Mouse (Mus musculus) forebrain, embryonic 14.5 days (tissue): ENCODE data around the gene Pip4k2b. TPM values are rescaled to one million over a fixed set of nuclear protein-coding genes. Genes with fewer than 3 reads are reported as not detected.
A peak's percentile ranks its signal among the peaks of the same experiment; 100 is the strongest.
"Not testable (repeated sequence)": the region's sequence is repeated elsewhere in the genome, so short reads cannot be mapped to it uniquely, and the experiment has no call there.

Experiments
- ATAC-seq: fragments of 200-750 bp; cut with Nextera tagmentation; 2 replicates; pipeline ENCODE4 v1.8.0; 2017; ENCODE audit warnings: mild to moderate bottlenecking, moderate library complexity
- DNase-seq: peaks from one replicate; pipeline ENCODE4 v3.0.0-alpha.2; 2015; ENCODE audit warnings: low spot score
- H3K27ac ChIP-seq: fragments of 300-500 bp; sonication (generic); 2 replicates; pipeline ENCODE4 v1.5.1; 2014; ENCODE audit warnings: low read depth, mild to moderate bottlenecking, control low read depth, low read length, moderate library complexity
- H3K27me3 ChIP-seq: fragments of 300-500 bp; sonication (generic); replicated peaks from 2 replicates; pipeline ENCODE4 v1.6.1; 2014; ENCODE audit warnings: low read length, control low read depth, mixed read lengths; ENCODE audit not compliant: control insufficient read depth, insufficient read depth
- H3K36me3 ChIP-seq: fragments of 300-500 bp; sonication (generic); 2 replicates; pipeline ENCODE4 v1.6.1; 2014; ENCODE audit warnings: low read length, control low read depth; ENCODE audit not compliant: control insufficient read depth, insufficient read depth
- H3K4me1 ChIP-seq: fragments of 300-500 bp; sonication (generic); 2 replicates; pipeline ENCODE4 v1.6.1; 2014; ENCODE audit warnings: antibody characterized with exemption, low read length, control low read depth; ENCODE audit not compliant: control insufficient read depth, insufficient read depth
- H3K4me2 ChIP-seq: fragments of 300-500 bp; sonication (generic); 2 replicates; pipeline ENCODE4 v1.6.1; 2014; ENCODE audit warnings: mild to moderate bottlenecking, control low read depth, low read length
- H3K4me3 ChIP-seq: fragments of 300-500 bp; sonication (generic); 2 replicates; pipeline ENCODE4 v1.5.1; 2014; ENCODE audit warnings: low read depth, low read length, control low read depth
- H3K9ac ChIP-seq: fragments of 300-500 bp; sonication (generic); 2 replicates; pipeline ENCODE4 v1.6.1; 2014; ENCODE audit warnings: mild to moderate bottlenecking, low read length, control low read depth, moderate library complexity
- H3K9me3 ChIP-seq: fragments of 300-500 bp; sonication (generic); replicated peaks from 2 replicates; pipeline ENCODE4 v1.6.1; 2016; ENCODE audit warnings: low read length, control low read depth, mixed read lengths; ENCODE audit not compliant: control insufficient read depth
- WGBS: fragments of 180-500 bp; shearing (Covaris S2); extraction: QIAGEN DNeasy Blood & Tissue Kit; methylation state at CpG from one replicate; pipeline ENCODE4 v1.1.7; 2014; 5-methylcytosine and 5-hydroxymethylcytosine counted together
- polyA plus RNA-seq: library from polyadenylated mRNA; unstranded; fragments of >200 nt; fragmentation: Nextera tagmentation; extraction: Ambion mirVana; gene quantifications from 2 replicates; pipeline ENCODE4 v1.2.1, GENCODE M21; 2014

The Pip4k2b gene
- polyA plus RNA-seq, 1 experiment from 2014 or later: 6.9 TPM

DNA sequence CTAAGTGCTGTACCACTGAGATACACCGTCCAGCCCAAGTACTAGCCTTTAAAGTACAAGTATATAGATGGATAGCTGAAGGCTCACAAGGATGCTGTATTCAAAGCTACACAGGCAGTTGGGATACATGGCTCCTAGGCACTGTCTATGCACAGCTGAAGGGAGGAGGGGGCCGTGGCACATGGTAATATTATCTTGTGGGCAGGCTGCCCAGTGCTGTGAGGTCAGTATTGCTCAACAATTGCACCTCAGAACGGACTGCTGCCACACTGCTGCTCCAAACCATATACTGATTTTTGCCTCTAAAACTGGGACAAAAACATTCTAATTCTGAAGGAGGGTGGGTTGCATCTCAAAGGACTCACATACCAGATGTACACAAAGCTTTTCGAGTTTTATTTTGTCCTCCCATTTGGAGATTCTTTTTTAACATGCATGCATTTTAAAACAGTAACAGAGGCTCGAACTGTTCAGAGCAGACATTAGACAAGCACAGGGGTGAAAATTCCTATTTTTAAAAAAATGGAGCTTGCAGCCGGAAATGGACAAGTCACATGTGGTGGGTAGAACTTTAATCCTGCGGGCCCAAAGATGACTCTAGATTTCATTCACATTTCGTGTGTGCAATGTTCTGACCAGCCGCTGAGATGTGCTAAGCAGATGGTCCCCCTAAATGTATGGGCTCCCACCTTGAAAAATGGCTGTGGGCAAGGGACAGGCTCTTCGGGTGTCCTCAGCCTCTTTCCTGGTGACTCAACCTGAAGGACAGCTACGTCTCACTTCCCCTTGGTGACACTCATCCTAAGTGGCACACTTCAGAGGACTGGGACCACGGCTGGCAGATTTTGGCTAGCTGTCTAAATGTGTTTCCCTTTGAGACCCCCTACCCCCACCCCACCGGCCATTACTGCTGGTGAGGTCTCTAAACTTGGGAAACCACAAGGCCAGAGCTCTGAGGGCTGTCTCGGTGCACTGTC, 29.4 kb downstream of the Pip4k2b start:
- no peaks in the 10 kb centered on the region for H3K4me1 ChIP-seq
- DNase-seq: no peak
- no peak for ATAC-seq
- H3K27me3 ChIP-seq: no peaks in the 10 kb centered on the region
- WGBS: 91% methylated on average over 14 of the region's 14 CpGs
- H3K4me2 ChIP-seq: no peak overlapping the region
- H3K27ac ChIP-seq: no peak overlapping the region
- H3K36me3 ChIP-seq: peaks cover 80% of the 10 kb centered on the region
- no peak overlapping the region for H3K4me3 ChIP-seq
- no peak overlapping the region for H3K9ac ChIP-seq
- H3K9me3 ChIP-seq: no peaks in the 10 kb centered on the region

- H3K4me2 ChIP-seq: no peak overlapping the region
- 98% methylated on average over 3 of the region's 3 CpGs for WGBS
- DNase-seq (no peak), ATAC-seq (no peak)
- no peaks in the 10 kb centered on the region for H3K27me3 ChIP-seq
- H3K9me3 ChIP-seq: no peaks in the 10 kb centered on the region
- H3K27ac ChIP-seq: no peak overlapping the region
- no peak overlapping the region for H3K9ac ChIP-seq
- peaks cover 74% of the 10 kb centered on the region for H3K36me3 ChIP-seq
- no peaks in the 10 kb centered on the region for H3K4me1 ChIP-seq
- H3K4me3 ChIP-seq: no peak overlapping the region
Measured at GRCm38 (mm10) chr11:97714356-97714755, 30.1 kb downstream of the Pip4k2b start.

DNA sequence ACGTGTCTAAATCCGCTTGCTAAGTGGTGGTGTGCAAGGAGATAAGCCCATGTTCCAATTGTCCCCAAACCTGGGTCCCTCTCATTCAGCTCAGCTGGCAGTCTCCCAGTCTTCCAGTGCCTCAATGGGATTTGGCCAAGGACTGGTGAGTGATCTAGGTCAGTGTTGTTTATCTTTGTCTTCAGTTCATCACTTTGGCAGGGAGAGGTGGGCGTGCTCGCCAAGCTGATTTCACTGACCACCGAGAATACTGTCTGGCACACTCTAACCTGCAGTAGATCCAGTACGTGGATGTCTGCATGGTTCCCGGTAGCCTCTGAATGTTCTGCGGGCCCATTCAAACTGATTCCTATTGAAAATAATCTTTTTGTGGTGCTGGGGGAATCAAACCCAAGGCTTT, 30.6 kb downstream of the Pip4k2b start:
- WGBS: 87% methylated on average over 8 of the region's 8 CpGs
- Histone ChIP-seq H3K27ac (no peak overlapping the region), H3K4me2 (no peak overlapping the region), H3K36me3 (peaks cover 74% of the 10 kb centered on the region), H3K9me3 (no peaks in the 10 kb centered on the region), H3K4me1 (no peaks in the 10 kb centered on the region), H3K27me3 (no peaks in the 10 kb centered on the region), H3K9ac (no peak overlapping the region), H3K4me3 (no peak overlapping the region)
- DNase-seq: no peak
- no peak for ATAC-seq

- Histone ChIP-seq H3K4me1 (no peaks in the 10 kb centered on the region), H3K9ac (no peak overlapping the region), H3K4me2 (no peak overlapping the region), H3K27me3 (no peaks in the 10 kb centered on the region), H3K36me3 (peaks cover 74% of the 10 kb centered on the region), H3K9me3 (no peaks in the 10 kb centered on the region), H3K27ac (no peak overlapping the region), H3K4me3 (no peak overlapping the region)
- 91% methylated on average over 15 of the region's 15 CpGs for WGBS
- ATAC-seq: no peak
- DNase-seq: no peak
Measured at GRCm38 (mm10) chr11:97712286-97712685, 32.2 kb downstream of the Pip4k2b start.

DNA sequence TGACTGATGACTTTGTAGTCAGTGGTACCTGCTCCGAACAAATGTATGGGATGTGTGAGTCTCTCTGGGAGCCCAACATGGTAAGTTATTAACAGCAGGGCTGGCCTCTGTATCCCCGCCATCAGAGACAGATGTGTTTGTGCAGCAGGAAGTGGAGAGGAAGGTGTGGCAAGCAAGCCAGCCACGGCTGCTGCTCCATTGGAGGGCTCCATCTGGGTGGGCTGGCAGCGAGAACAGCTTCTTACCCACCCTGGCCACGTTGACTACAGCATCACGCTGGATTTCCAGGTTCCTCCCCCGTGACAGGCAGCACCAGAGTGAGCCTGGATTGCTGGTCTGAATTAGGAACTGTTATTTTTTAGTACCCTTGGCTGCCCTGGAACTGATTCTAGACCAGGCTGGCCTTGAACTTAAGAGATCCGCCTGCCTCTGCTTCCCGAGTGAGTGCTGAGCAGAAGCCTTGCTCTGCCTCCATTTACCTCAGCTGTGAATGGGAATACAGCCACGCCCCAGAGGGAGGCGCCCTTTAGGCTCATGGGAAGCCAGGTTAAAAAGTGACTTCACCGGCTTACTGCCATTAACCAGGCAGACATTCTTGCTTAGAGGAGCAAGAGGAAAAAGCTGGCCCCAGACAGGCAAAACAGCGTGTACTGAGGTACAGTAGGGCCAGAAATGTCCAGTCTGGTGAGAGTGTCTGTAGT, 33.2 kb downstream of the Pip4k2b start:
- Histone ChIP-seq H3K9me3 (no peaks in the 10 kb centered on the region), H3K9ac (no peak overlapping the region), H3K4me3 (no peak overlapping the region), H3K27me3 (no peaks in the 10 kb centered on the region), H3K4me1 (no peaks in the 10 kb centered on the region), H3K36me3 (peaks cover 77% of the 10 kb centered on the region), H3K27ac (no peak overlapping the region), H3K4me2 (no peak overlapping the region)
- DNase-seq: no peak
- WGBS: 86% methylated on average over 13 of the region's 13 CpGs
- no peak for ATAC-seq

DNA sequence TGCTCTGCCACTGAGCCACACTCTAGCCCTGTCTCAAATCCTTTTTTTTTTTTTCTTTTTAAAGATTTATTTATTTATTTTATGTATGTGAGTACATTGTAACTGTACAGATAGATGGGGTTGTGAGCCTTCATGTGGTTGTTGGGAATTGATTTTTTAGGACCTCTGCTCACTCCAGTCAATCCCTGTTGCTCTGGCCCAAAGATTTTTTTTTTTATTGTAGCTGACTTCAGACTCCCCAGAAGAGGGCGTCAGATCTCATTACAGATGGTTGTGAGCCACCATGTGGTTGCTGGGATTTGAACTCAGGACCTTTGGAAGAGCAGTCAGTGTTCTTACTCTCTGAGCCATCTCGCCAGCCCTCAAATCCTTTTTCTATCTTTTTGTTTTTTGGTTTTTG, 34.4 kb downstream of the Pip4k2b start:
- H3K27ac ChIP-seq, H3K4me2 ChIP-seq, H3K4me3 ChIP-seq, DNase-seq, H3K9ac ChIP-seq, ATAC-seq, H3K9me3 ChIP-seq, H3K27me3 ChIP-seq, H3K4me1 ChIP-seq: not testable (repeated sequence)
- H3K36me3 ChIP-seq: peaks cover 80% of the 10 kb centered on the region
- WGBS: 68% methylated on average over 2 of the region's 2 CpGs

- H3K4me1 ChIP-seq: peaks cover 21% of the 10 kb centered on the region
- H3K4me2 ChIP-seq: peak within 1 kb of the TSS; percentile 85
- peak within 1 kb of the TSS; percentile 83 for H3K9ac ChIP-seq
- DNase-seq: peak; percentile 100
- WGBS: under 1% methylated on average over 35 of the region's 35 CpGs
- H3K9me3 ChIP-seq: no peaks in the 10 kb centered on the region
- peak within 1 kb of the TSS; percentile 78 for H3K27ac ChIP-seq
- ATAC-seq: peak; percentile 87
- no peaks in the 10 kb centered on the region for H3K27me3 ChIP-seq
- peaks cover 26% of the 10 kb centered on the region for H3K36me3 ChIP-seq
- peak within 1 kb of the TSS; percentile 84 for H3K4me3 ChIP-seq
Measured at GRCm38 (mm10) chr11:97703039-97703826, 41.3 kb downstream of the Pip4k2b start, which contains the start of gene Psmb3. TSS of gene Psmb3 (plus strand) at chr11:97703399.

DNA sequence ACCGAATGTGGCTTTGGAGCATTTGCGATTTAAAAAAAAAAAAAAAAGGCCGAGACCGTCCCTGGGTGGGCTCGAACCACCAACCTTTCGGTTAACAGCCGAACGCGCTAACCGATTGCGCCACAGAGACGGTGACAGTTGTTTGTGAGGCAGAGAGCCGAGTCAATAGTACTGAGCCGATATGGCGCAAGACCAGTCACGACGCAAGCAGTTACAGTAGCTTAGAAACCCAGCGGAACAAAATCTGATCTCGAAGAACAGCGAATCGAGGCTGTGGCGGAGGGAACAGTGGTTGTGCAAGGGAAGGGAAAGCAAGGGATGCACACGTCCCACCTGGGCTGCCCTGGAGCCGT, 42.1 kb downstream of the Pip4k2b start:
- peak overlapping the region; percentile 68 for H3K9ac ChIP-seq
- under 1% methylated on average over 24 of the region's 24 CpGs for WGBS
- H3K36me3 ChIP-seq: peaks cover 18% of the 10 kb centered on the region
- ATAC-seq (peak; percentile 8), DNase-seq (peak; percentile 91)
- no peaks in the 10 kb centered on the region for H3K27me3 ChIP-seq
- H3K9me3 ChIP-seq: no peaks in the 10 kb centered on the region
- H3K4me3 ChIP-seq: peak overlapping the region; percentile 84
- peaks cover 26% of the 10 kb centered on the region for H3K4me1 ChIP-seq
- H3K27ac ChIP-seq: peak overlapping the region; percentile 78
- peak overlapping the region; percentile 85 for H3K4me2 ChIP-seq
